Mouse (Mus musculus): ENCODE data around the gene 1700109H08Rik.

GRCm38 (mm10) chr5:3543629-3544479 lies 27.5 kb upstream of the 1700109H08Rik start, which contains the start of gene Fam133b:
- TF ChIP-seq CTCF (IDR thresholded peaks at IDR 0.05; ENCODE audit: insufficient read depth, low read length): peak; percentile 57
- peak; percentile 56; the same call in 1 of the 2 replicates for TF ChIP-seq POLR2A (IDR thresholded peaks at IDR 0.05; ENCODE audit: borderline replicate concordance, extremely low read depth, low read depth, low read length)

Measured in lung, adult 2 months (tissue).